Mouse (Mus musculus) G1E (cell line): ENCODE measurements around the gene Syn3. TPM values are rescaled to one million over a fixed set of nuclear protein-coding genes. Genes with fewer than 3 reads are reported as not detected.

Experiments used
- ATAC-seq: 2 replicates; pipeline ENCODE4 v1.8.0; 2016; ENCODE audit warnings: mild to moderate bottlenecking; ENCODE audit not compliant: insufficient number of reproducible peaks, poor library complexity, low FRiP score, severe bottlenecking; ENCODE audit errors: extremely low read depth
- DNase-seq: peaks from one replicate; pipeline ENCODE4 v3.0.0; 2012; ENCODE audit warnings: low spot score
- H3K27me3 ChIP-seq: 2 replicates; pipeline ENCODE4 v1.6.1; 2012; ENCODE audit warnings: mild to moderate bottlenecking, low read length, inconsistent platforms; ENCODE audit not compliant: insufficient read depth
- H3K36me3 ChIP-seq: replicated peaks from 2 replicates; pipeline ENCODE3; 2012; ENCODE audit warnings: mild to moderate bottlenecking, inconsistent platforms
- H3K4me1 ChIP-seq: 2 replicates; pipeline ENCODE4 v1.6.1; 2012; ENCODE audit warnings: low read depth, low read length, inconsistent platforms, mixed read lengths; ENCODE audit not compliant: insufficient read depth
- H3K4me3 ChIP-seq: 2 replicates; pipeline ENCODE4 v1.5.1; 2012; ENCODE audit warnings: low read depth, mild to moderate bottlenecking, inconsistent platforms, low read length, moderate library complexity, mixed read lengths
- H3K9me3 ChIP-seq: replicated peaks from 2 replicates; pipeline ENCODE4 v1.6.1; 2012; ENCODE audit warnings: inconsistent platforms
- CTCF ChIP-seq: IDR thresholded peaks from 2 replicates; pipeline ENCODE4 v1.5.1; 2012; ENCODE audit warnings: low read depth, low read length, inconsistent platforms, mixed read lengths
- GATA1 ChIP-seq: IDR thresholded peaks from 2 replicates; pipeline ENCODE4 v1.6.1; 2012; ENCODE audit warnings: borderline replicate concordance, low read length, inconsistent platforms, mixed read lengths
- GATA2 ChIP-seq: IDR thresholded peaks from 2 replicates; pipeline ENCODE4 v1.6.1; 2012; ENCODE audit warnings: low read depth, low read length, inconsistent platforms, borderline replicate concordance
- POLR2AphosphoS5 ChIP-seq: IDR thresholded peaks from 2 replicates; pipeline ENCODE4 v1.6.1; 2012; ENCODE audit warnings: low read depth, low read length, inconsistent platforms; ENCODE audit not compliant: insufficient replicate concordance
- TAL1 ChIP-seq: conservative IDR thresholded peaks from 2 replicates; pipeline ENCODE4 v1.6.1; 2012; ENCODE audit warnings: low read depth, low read length, inconsistent platforms, mixed read lengths
- polyA plus RNA-seq: library from polyadenylated mRNA; stranded (reverse); fragments of >175 nt; gene quantifications from 2 replicates; pipeline ENCODE4 v1.2.3, GENCODE M21; 2012
- total RNA-seq, 2 experiments: library from RNA; stranded (forward) in 1 of 2; stranded (reverse) in 1 of 2; fragments of 200-1000 nt in 1 of 2; fragments of >200 nt in 1 of 2; fragmentation: Nextera tagmentation in 1 of 2; gene quantifications; 2 replicates each; pipeline ENCODE4 v1.2.3; 2014 to 2017

Gene Syn3
- total and polyA plus RNA-seq, 3 experiments = 0.44 TPM; not detected in 2

- ATAC-seq = no peak
- TF ChIP-seq TAL1 (no peak), GATA2 (no peak), CTCF (no peak), GATA1 (no peak)
- no peaks in the 10 kb centered on the region for H3K4me1 ChIP-seq
Measured at GRCm38 (mm10) chr10:86275585-86275984, 223.1 kb downstream of the Syn3 start.

GRCm38 (mm10) chr10:86273410-86274191 lies 225.1 kb downstream of the Syn3 start:
- ATAC-seq = no peak
- H3K4me3 ChIP-seq = no peak overlapping the region

More at GRCm38 (mm10) chr10:86275585-86275984, 223.1 kb downstream of the Syn3 start:
- DNase-seq = no peak
- H3K9me3 ChIP-seq = no peaks in the 10 kb centered on the region; the same call in 1 of the 2 replicates
- peaks cover 3% of the 10 kb centered on the region; the same call in 1 of the 2 replicates for H3K27me3 ChIP-seq
- H3K4me3 ChIP-seq = no peak overlapping the region
- H3K36me3 ChIP-seq = no peaks in the 10 kb centered on the region

GRCm38 (mm10) chr10:86272826-86273225 lies 225.9 kb downstream of the Syn3 start:
- Histone ChIP-seq H3K27me3 (peaks cover 3% of the 10 kb centered on the region; the same call in 1 of the 2 replicates), H3K9me3 (no peaks in the 10 kb centered on the region; the same call in 1 of the 2 replicates), H3K36me3 (no peaks in the 10 kb centered on the region), H3K4me1 (no peaks in the 10 kb centered on the region), H3K4me3 (no peak overlapping the region)
- no peak for ATAC-seq
- TF ChIP-seq CTCF = no peak
- no peak for TF ChIP-seq GATA1
- no peak for TF ChIP-seq TAL1
- no peak for TF ChIP-seq POLR2AphosphoS5
- no peak for TF ChIP-seq GATA2
- DNase-seq = no peak

More at GRCm38 (mm10) chr10:86273410-86274191, 225.1 kb downstream of the Syn3 start:
- Histone ChIP-seq H3K27me3 (peaks cover 3% of the 10 kb centered on the region; the same call in 1 of the 2 replicates), H3K9me3 (no peaks in the 10 kb centered on the region; the same call in 1 of the 2 replicates), H3K36me3 (no peaks in the 10 kb centered on the region), H3K4me1 (no peaks in the 10 kb centered on the region)
- TF ChIP-seq CTCF (no peak), TAL1 (no peak), GATA2 (no peak), GATA1 (no peak), POLR2AphosphoS5 (no peak)
- no peak for DNase-seq

GRCm38 (mm10) chr10:86270254-86270653 lies 228.4 kb downstream of the Syn3 start:
- Histone ChIP-seq H3K36me3 (no peaks in the 10 kb centered on the region), H3K9me3 (no peaks in the 10 kb centered on the region; the same call in 1 of the 2 replicates), H3K4me1 (no peaks in the 10 kb centered on the region), H3K4me3 (no peak overlapping the region), H3K27me3 (peaks cover 3% of the 10 kb centered on the region; the same call in 1 of the 2 replicates)
- ATAC-seq (no peak), DNase-seq (no peak)
- TF ChIP-seq CTCF = no peak
- no peak for TF ChIP-seq GATA2
- no peak for TF ChIP-seq TAL1
- no peak for TF ChIP-seq GATA1

GRCm38 (mm10) chr10:86264618-86265017 lies 234.1 kb downstream of the Syn3 start:
- H3K36me3 ChIP-seq = no peaks in the 10 kb centered on the region
- H3K9me3 ChIP-seq = peaks cover 3% of the 10 kb centered on the region; the same call in 1 of the 2 replicates
- H3K4me1 ChIP-seq = no peaks in the 10 kb centered on the region
- no peak for DNase-seq
- no peak for ATAC-seq
- H3K27me3 ChIP-seq = no peaks in the 10 kb centered on the region
- no peak overlapping the region for H3K4me3 ChIP-seq
- TF ChIP-seq GATA2 = no peak
- no peak for TF ChIP-seq POLR2AphosphoS5
- TF ChIP-seq TAL1 = no peak
- TF ChIP-seq CTCF = no peak
- no peak for TF ChIP-seq GATA1

- Histone ChIP-seq H3K27me3 (no peaks in the 10 kb centered on the region), H3K4me3 (no peak overlapping the region), H3K9me3 (peaks cover 3% of the 10 kb centered on the region; the same call in 1 of the 2 replicates), H3K4me1 (no peaks in the 10 kb centered on the region), H3K36me3 (no peaks in the 10 kb centered on the region)
- no peak for DNase-seq
- TF ChIP-seq GATA1 (no peak), GATA2 (no peak), CTCF (no peak), POLR2AphosphoS5 (no peak), TAL1 (no peak)
- ATAC-seq = no peak
Measured at GRCm38 (mm10) chr10:86261725-86262124, 237.0 kb downstream of the Syn3 start.
